ENCODE assay signal across 16 mouse cellular contexts in the genomic region with DNA sequence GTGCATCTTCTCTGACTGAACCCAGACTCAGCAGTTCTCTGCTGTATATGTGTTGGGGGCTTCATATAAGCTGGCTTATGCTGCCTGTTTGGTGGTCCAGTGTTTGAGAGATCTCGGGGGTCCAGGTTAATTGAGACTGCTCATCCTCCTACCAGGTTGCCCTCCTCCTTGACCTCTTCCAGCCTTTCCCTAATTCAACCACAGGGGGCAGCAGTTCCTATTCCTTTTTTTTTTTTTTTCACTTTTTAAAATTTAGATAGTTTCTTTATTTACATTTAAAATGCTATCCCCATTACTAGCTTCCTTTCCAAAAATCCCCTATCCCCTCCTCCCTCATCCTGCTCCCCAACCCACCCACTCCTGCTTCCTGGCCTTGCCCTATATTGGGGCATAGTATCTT.
"Had no signal": no experiment of that assay in that cellular context is flagged by ENCODE, and none has a peak within 500 bp of the region (broad histone marks: within the 10 kb centered on the region; RNA-seq: fewer than 3 reads in every experiment).

No protein-coding gene starts in this region.

- ATAC-seq: midbrain, embryonic 16.5 days had no signal

- H3K27me3 ChIP-seq: limb, embryonic 13.5 days; megakaryocyte, embryonic 14.5 days; neural tube, embryonic 13.5 days; stomach, embryonic 15.5 days had no signal

- H3K9me3 ChIP-seq: limb, embryonic 13.5 days; neural tube, embryonic 13.5 days; stomach, embryonic 15.5 days had no signal

- H3K4me2 ChIP-seq: limb, embryonic 13.5 days; liver, embryonic 11.5 days; lung, embryonic 14.5 days; midbrain, embryonic 11.5 days; neural tube, embryonic 13.5 days; stomach, embryonic 15.5 days had no signal

- H3K4me1 ChIP-seq: limb, embryonic 13.5 days; megakaryocyte, embryonic 14.5 days; neural tube, embryonic 13.5 days; stomach, embryonic 15.5 days had no signal

- H3K9ac ChIP-seq: limb, embryonic 13.5 days; lung, embryonic 14.5 days; neural tube, embryonic 13.5 days; stomach, embryonic 15.5 days had no signal

- H3K4me3 ChIP-seq: limb, embryonic 13.5 days; megakaryocyte, embryonic 14.5 days; neural tube, embryonic 13.5 days; stomach, embryonic 15.5 days had no signal

- H3K27ac ChIP-seq: limb, embryonic 13.5 days; macrophage; neural tube, embryonic 13.5 days; stomach, embryonic 15.5 days had no signal

- H3K36me3 ChIP-seq: limb, embryonic 13.5 days; neural tube, embryonic 13.5 days; stomach, embryonic 15.5 days had no signal

- DNase-seq: kidney, adult 8-10 months; kidney, postnatal 14 days; layer of hippocampus, postnatal 36 days; left cerebral cortex, postnatal 4 days; lung, embryonic 14.5 days; lung, postnatal 14 days; right cerebral cortex, postnatal 14 days; thymus, postnatal 36 days had no signal
